Mouse (Mus musculus) limb, embryonic 11.5 days (tissue): ENCODE data around the gene Ang. TPM values are rescaled to one million over a fixed set of nuclear protein-coding genes. Genes with fewer than 3 reads are reported as not detected.

Experiments used
- ATAC-seq: fragments of 200-750 bp; cut with Nextera tagmentation; 2 replicates; pipeline ENCODE4 v1.8.0; 2017; ENCODE audit warnings: low read depth; ENCODE audit not compliant: insufficient number of reproducible peaks, low FRiP score, low TSS enrichment
- DNase-seq: peaks from one replicate; pipeline ENCODE4 v3.0.0-alpha.2; 2015; ENCODE audit warnings: low spot score
- H3K27ac ChIP-seq: fragments of 300-500 bp; sonication (generic); replicated peaks from 2 replicates; pipeline ENCODE4 v1.5.1; 2014; ENCODE audit warnings: low read depth, mild to moderate bottlenecking, low read length
- H3K27me3 ChIP-seq: fragments of 300-500 bp; sonication (generic); 2 replicates; pipeline ENCODE4 v1.6.1; 2014; ENCODE audit warnings: mild to moderate bottlenecking, low read length, mixed read lengths; ENCODE audit not compliant: control insufficient read depth, insufficient read depth
- H3K36me3 ChIP-seq: fragments of 300-500 bp; sonication (generic); 2 replicates; pipeline ENCODE4 v1.6.1; 2014; ENCODE audit warnings: mild to moderate bottlenecking, low read length, moderate library complexity, mixed read lengths; ENCODE audit not compliant: control insufficient read depth, insufficient read depth
- H3K4me1 ChIP-seq: fragments of 300-500 bp; sonication (generic); 2 replicates; pipeline ENCODE4 v1.6.1; 2014; ENCODE audit warnings: low read length, mixed read lengths; ENCODE audit not compliant: control insufficient read depth, insufficient read depth
- H3K4me2 ChIP-seq: fragments of 300-500 bp; sonication (generic); 2 replicates; pipeline ENCODE4 v1.6.1; 2014; ENCODE audit warnings: low read depth, mild to moderate bottlenecking, moderate library complexity; ENCODE audit not compliant: severe bottlenecking
- H3K4me3 ChIP-seq: fragments of 300-500 bp; sonication (generic); 2 replicates; pipeline ENCODE4 v1.5.1; 2014; ENCODE audit warnings: low read depth, low read length
- H3K9ac ChIP-seq: fragments of 300-500 bp; sonication (generic); 2 replicates; pipeline ENCODE4 v1.6.1; 2014; ENCODE audit warnings: mild to moderate bottlenecking, low read length
- H3K9me3 ChIP-seq: fragments of 300-500 bp; sonication (generic); 2 replicates; pipeline ENCODE4 v1.6.1; 2016; ENCODE audit warnings: low read length; ENCODE audit not compliant: control insufficient read depth
- WGBS: fragments of 180-500 bp; shearing (Covaris S2); extraction: QIAGEN DNeasy Blood & Tissue Kit; methylation state at CpG from one replicate; pipeline ENCODE4 v1.1.7; 2014; 5-methylcytosine and 5-hydroxymethylcytosine counted together
- polyA plus RNA-seq: library from polyadenylated mRNA; unstranded; fragments of >200 nt; fragmentation: Nextera tagmentation; extraction: Ambion mirVana; gene quantifications from 2 replicates; pipeline ENCODE4 v1.2.1, GENCODE M21; 2014

Ang gene
- polyA plus RNA-seq, 1 experiment from 2014 or later = 2.2 TPM

- DNase-seq = no peak
- whole genome bisulfite sequencing = 81% methylated on average over 2 of the region's 2 CpGs
- Histone ChIP-seq H3K9me3 (no peaks in the 10 kb centered on the region), H3K9ac (no peak overlapping the region), H3K36me3 (no peaks in the 10 kb centered on the region), H3K4me2 (no peak overlapping the region), H3K27ac (no peak overlapping the region), H3K27me3 (no peaks in the 10 kb centered on the region), H3K4me3 (no peak overlapping the region), H3K4me1 (no peaks in the 10 kb centered on the region)
- ATAC-seq = no peak
Observed at GRCm38 (mm10) chr14:51085086-51085485, 5.9 kb upstream of the Ang start.

GRCm38 (mm10) chr14:51085911-51086310 lies 5.0 kb upstream of the Ang start:
- DNase-seq (no peak), ATAC-seq (no peak)
- Histone ChIP-seq H3K36me3 (no peaks in the 10 kb centered on the region), H3K9me3 (no peaks in the 10 kb centered on the region), H3K9ac (no peak overlapping the region), H3K4me1 (no peaks in the 10 kb centered on the region), H3K4me2 (no peak overlapping the region), H3K27me3 (no peaks in the 10 kb centered on the region), H3K27ac (no peak overlapping the region), H3K4me3 (no peak overlapping the region)
- WGBS = 86% methylated on average over 4 of the region's 4 CpGs

GRCm38 (mm10) chr14:51087762-51088161 lies 3.2 kb upstream of the Ang start:
- H3K27ac ChIP-seq = no peak overlapping the region
- H3K4me3 ChIP-seq = peak overlapping the region; percentile 63
- H3K36me3 ChIP-seq = no peaks in the 10 kb centered on the region
- no peak for DNase-seq
- peak overlapping the region; percentile 74 for H3K4me2 ChIP-seq
- no peaks in the 10 kb centered on the region for H3K4me1 ChIP-seq
- no peaks in the 10 kb centered on the region for H3K27me3 ChIP-seq
- 14% methylated on average over 9 of the region's 9 CpGs for WGBS
- no peak for ATAC-seq
- no peak overlapping the region for H3K9ac ChIP-seq
- H3K9me3 ChIP-seq = no peaks in the 10 kb centered on the region

GRCm38 (mm10) chr14:51088166-51088969 lies 2.6 kb upstream of the Ang start:
- Histone ChIP-seq H3K4me3 (peak overlapping the region; percentile 63), H3K27me3 (no peaks in the 10 kb centered on the region), H3K4me2 (peak overlapping the region; percentile 74), H3K9me3 (no peaks in the 10 kb centered on the region), H3K27ac (no peak overlapping the region; the same call in 1 of the 2 replicates), H3K4me1 (no peaks in the 10 kb centered on the region), H3K36me3 (no peaks in the 10 kb centered on the region), H3K9ac (0 out of 2 replicates have a peak overlapping the region, but pooled peaks have one; percentile 59)
- WGBS = under 1% methylated on average over 23 of the region's 23 CpGs
- DNase-seq (peak; percentile 88), ATAC-seq (peak; percentile 15; the same call in 1 of the 2 replicates)

GRCm38 (mm10) chr14:51088970-51089673 lies 1.8 kb upstream of the Ang start:
- Histone ChIP-seq H3K36me3 (no peaks in the 10 kb centered on the region), H3K4me1 (no peaks in the 10 kb centered on the region), H3K4me2 (peak overlapping the region; percentile 74), H3K9ac (peak overlapping the region; percentile 59; the same call in 1 of the 2 replicates), H3K27me3 (no peaks in the 10 kb centered on the region), H3K4me3 (peak overlapping the region; percentile 63), H3K9me3 (no peaks in the 10 kb centered on the region), H3K27ac (no peak overlapping the region; the same call in 1 of the 2 replicates)
- WGBS = under 1% methylated on average over 34 of the region's 34 CpGs
- DNase-seq (peak; percentile 98), ATAC-seq (peak; percentile 94)

GRCm38 (mm10) chr14:51089674-51090076 lies 1.3 kb upstream of the Ang start:
- Histone ChIP-seq H3K9ac (no peak overlapping the region), H3K27ac (no peak overlapping the region), H3K36me3 (no peaks in the 10 kb centered on the region), H3K9me3 (no peaks in the 10 kb centered on the region), H3K4me1 (no peaks in the 10 kb centered on the region), H3K4me3 (peak overlapping the region; percentile 63), H3K4me2 (peak overlapping the region; percentile 74), H3K27me3 (no peaks in the 10 kb centered on the region)
- DNase-seq (no peak), ATAC-seq (no peak; the same call in 1 of the 2 replicates)
- WGBS = under 1% methylated on average over 15 of the region's 15 CpGs

- Histone ChIP-seq H3K4me2 (peak overlapping the region; percentile 74), H3K9ac (no peak overlapping the region), H3K4me3 (peak overlapping the region; percentile 63), H3K36me3 (no peaks in the 10 kb centered on the region), H3K9me3 (no peaks in the 10 kb centered on the region), H3K27ac (peak overlapping the region; percentile 48; the same call in 1 of the 2 replicates), H3K4me1 (no peaks in the 10 kb centered on the region), H3K27me3 (no peaks in the 10 kb centered on the region)
- WGBS = under 1% methylated on average over 27 of the region's 27 CpGs
- peak; percentile 93 for DNase-seq
- ATAC-seq = peak; percentile 46; the same call in 1 of the 2 replicates
Observed at GRCm38 (mm10) chr14:51090077-51090781, 721 bp upstream of the Ang start.

GRCm38 (mm10) chr14:51092073-51092620 lies 1.2 kb downstream of the Ang start:
- Histone ChIP-seq H3K27me3 (no peaks in the 10 kb centered on the region), H3K27ac (no peak overlapping the region), H3K4me1 (no peaks in the 10 kb centered on the region), H3K9ac (no peak overlapping the region), H3K9me3 (no peaks in the 10 kb centered on the region), H3K4me2 (no peak overlapping the region), H3K36me3 (no peaks in the 10 kb centered on the region), H3K4me3 (no peak overlapping the region)
- DNase-seq (no peak), ATAC-seq (no peak)
- WGBS = 57% methylated on average over 8 of the region's 8 CpGs
